Mouse (Mus musculus) embryonic facial prominence, embryonic 13.5 days (tissue): ENCODE measurements around the gene Imp3. TPM values are rescaled to one million over a fixed set of nuclear protein-coding genes. Genes with fewer than 3 reads are reported as not detected.

Experiments
- ATAC-seq: fragments of 200-750 bp; cut with Nextera tagmentation; 2 replicates; pipeline ENCODE4 v1.8.0; 2017; ENCODE audit warnings: low read depth; ENCODE audit not compliant: insufficient number of reproducible peaks, insufficient read depth, low FRiP score, low TSS enrichment
- H3K27ac ChIP-seq: fragments of 300-500 bp; sonication (generic); 2 replicates; pipeline ENCODE4 v1.5.1; 2015; ENCODE audit warnings: moderate library complexity, mild to moderate bottlenecking, inconsistent platforms
- H3K27me3 ChIP-seq: fragments of 300-500 bp; sonication (generic); 2 replicates; pipeline ENCODE4 v1.6.1; 2015; ENCODE audit warnings: mild to moderate bottlenecking, inconsistent platforms
- H3K36me3 ChIP-seq: fragments of 300-500 bp; sonication (generic); 2 replicates; pipeline ENCODE4 v1.6.1; 2015; ENCODE audit warnings: mild to moderate bottlenecking, inconsistent platforms
- H3K4me1 ChIP-seq: fragments of 300-500 bp; sonication (generic); 2 replicates; pipeline ENCODE4 v1.6.1; 2015; ENCODE audit warnings: inconsistent platforms
- H3K4me2 ChIP-seq: fragments of 300-500 bp; sonication (generic); 2 replicates; pipeline ENCODE4 v1.6.1; 2015; ENCODE audit warnings: moderate library complexity, mild to moderate bottlenecking, inconsistent platforms
- H3K4me3 ChIP-seq: fragments of 300-500 bp; sonication (generic); 2 replicates; pipeline ENCODE4 v1.5.1; 2015; ENCODE audit warnings: mild to moderate bottlenecking, inconsistent platforms
- H3K9ac ChIP-seq: fragments of 300-500 bp; sonication (generic); 2 replicates; pipeline ENCODE4 v1.6.1; 2015; ENCODE audit warnings: mild to moderate bottlenecking, inconsistent platforms
- H3K9me3 ChIP-seq: fragments of 300-500 bp; sonication (generic); 2 replicates; pipeline ENCODE4 v1.6.1; 2016; ENCODE audit warnings: inconsistent platforms
- WGBS: fragments of 180-500 bp; shearing (Covaris S2); methylation state at CpG from one replicate; pipeline ENCODE4 v1.1.7; 2015; ENCODE audit warnings: mixed read lengths; 5-methylcytosine and 5-hydroxymethylcytosine counted together
- polyA plus RNA-seq: library from polyadenylated mRNA; unstranded; fragments of >200 nt; fragmentation: Nextera tagmentation; extraction: Ambion mirVana; gene quantifications from 2 replicates; pipeline ENCODE4 v1.2.1, GENCODE M21; 2015

The Imp3 gene
- polyA plus RNA-seq, 1 experiment from 2014 or later: 93.9 TPM

DNA sequence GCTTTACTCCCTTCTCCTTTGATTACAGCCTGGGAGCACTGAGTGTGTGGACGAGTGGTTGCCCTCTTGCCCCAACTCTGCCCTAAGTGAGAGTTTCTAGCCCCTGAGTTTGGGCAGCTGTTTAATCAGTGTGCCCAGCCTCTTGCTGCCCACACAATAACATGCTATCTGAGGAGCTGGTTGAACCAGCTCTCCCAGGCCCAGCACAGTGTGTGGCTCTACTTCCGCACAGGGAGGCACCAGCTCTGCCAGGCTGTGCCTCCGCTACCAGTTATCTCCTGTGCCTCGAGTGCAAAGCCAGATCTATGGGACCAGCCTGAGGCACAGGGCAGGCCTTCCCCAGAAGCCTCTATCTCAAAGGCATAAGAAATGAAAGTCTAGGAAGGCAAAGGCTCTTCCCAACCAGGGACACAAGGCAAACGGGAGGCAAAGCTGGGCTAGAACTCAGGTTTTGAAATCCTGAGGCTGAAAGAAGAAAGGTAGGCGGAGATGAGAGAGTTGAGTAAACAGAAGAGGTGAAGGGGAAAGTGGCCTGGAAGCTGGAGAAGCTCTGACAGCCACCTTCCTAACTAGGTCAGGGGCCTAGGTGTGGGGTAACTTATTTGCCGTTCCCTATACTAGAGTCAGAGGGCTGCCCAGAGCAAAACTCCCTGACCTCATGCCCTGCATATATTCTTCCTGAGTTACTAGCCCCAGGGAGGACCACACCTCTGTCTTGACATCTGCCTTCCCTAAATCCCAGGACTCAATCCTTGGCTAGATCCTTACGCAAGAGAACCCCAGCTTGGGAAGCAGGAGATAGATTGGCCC, 13.2 kb upstream of the Imp3 start:
- Histone ChIP-seq H3K27ac (peak overlapping the region; percentile 48; the same call in 1 of the 2 replicates), H3K9ac (peak overlapping the region; percentile 68), H3K4me2 (peak overlapping the region; percentile 74), H3K4me1 (peaks cover 52% of the 10 kb centered on the region), H3K9me3 (peaks cover 6% of the 10 kb centered on the region; the same call in 1 of the 2 replicates), H3K36me3 (peaks cover 49% of the 10 kb centered on the region), H3K4me3 (peak overlapping the region; percentile 59), H3K27me3 (no peaks in the 10 kb centered on the region)
- ATAC-seq: no peak
- WGBS: 61% methylated on average over 8 of the region's 8 CpGs

DNA sequence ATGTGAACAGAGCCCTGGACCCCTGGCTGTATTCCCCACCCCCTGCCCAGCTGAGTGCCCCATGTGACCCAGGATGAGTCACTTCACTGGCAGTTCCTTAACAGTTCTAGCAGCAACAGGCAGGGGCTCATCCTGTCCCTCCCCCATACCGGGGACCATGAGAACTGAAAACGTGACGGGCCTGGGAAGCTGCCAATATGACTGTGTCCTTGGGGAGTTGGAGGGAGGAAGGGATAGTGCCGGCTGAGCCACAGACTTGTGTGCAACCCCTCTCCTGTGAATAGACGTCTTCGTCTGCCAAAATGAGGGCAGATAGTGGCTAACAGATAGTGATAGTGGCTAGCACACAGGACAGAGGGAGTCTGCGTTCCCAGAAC, 12.6 kb upstream of the Imp3 start:
- H3K9me3 ChIP-seq: peaks cover 6% of the 10 kb centered on the region; the same call in 1 of the 2 replicates
- H3K9ac ChIP-seq: peak overlapping the region; percentile 68
- H3K27ac ChIP-seq: no peak overlapping the region
- peak overlapping the region; percentile 74 for H3K4me2 ChIP-seq
- peaks cover 43% of the 10 kb centered on the region for H3K36me3 ChIP-seq
- no peaks in the 10 kb centered on the region for H3K27me3 ChIP-seq
- ATAC-seq: no peak
- H3K4me1 ChIP-seq: peaks cover 52% of the 10 kb centered on the region
- WGBS: 18% methylated on average over 7 of the region's 7 CpGs
- peak overlapping the region; percentile 59 for H3K4me3 ChIP-seq

DNA sequence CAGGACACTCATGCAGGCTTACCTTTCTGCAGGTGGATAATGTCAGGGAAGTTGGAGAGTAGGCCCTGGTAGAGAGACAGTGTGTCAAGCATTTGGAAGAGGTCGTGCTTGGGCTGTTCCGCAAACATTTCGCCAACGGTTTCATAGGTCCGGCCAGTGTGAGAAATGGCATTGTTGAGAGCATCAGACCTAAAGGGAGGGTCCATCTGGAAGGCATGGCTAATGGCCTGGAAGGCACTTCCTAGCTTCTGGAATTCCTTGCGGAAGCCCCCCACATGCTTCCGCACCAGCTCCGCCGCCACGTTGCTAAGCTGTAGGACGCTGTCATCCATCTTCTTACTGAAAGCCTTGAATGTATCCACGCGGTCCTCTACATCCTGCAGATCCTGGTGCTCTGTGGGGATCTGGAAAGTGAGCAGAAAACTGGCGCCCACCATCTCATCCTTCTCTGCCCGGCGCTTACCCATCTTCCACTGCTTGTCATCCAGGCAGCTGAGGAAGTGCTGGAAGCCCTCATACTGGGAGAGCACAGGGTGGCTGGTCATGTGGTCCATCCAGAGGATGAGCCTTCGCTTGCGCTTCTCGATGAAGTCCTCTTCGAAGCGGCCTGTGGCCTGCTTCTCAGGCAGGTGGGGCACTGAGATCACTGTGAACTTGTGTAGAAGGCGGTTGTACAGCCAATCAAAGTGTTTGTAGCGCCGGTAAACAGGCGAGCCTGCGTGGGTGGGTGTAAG, 11.8 kb upstream of the Imp3 start:
- H3K27ac ChIP-seq: 0 out of 2 replicates have a peak overlapping the region, but pooled peaks have one; percentile 11

DNA sequence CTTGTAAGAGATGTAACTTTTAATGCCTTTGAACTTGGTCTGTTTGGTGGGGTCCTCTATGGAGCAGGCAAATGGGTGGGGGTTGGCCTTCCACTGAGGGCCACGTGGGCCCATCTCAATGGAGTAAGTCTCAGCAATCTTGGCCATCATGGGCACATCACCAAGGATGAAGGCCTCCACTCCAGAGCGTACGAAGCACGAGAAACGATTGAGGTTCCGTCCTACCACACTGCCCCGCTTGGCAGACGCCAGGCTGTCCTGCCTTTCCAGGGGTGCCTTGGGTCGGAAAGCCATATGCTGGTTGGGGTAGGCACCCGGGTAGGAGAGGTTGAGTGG, 11.3 kb upstream of the Imp3 start:
- 96% methylated on average over 10 of the region's 10 CpGs for whole genome bisulfite sequencing

More for the DNA sequence above, 11.8 kb upstream of the Imp3 start:
- Histone ChIP-seq H3K27me3 (no peaks in the 10 kb centered on the region), H3K4me1 (peaks cover 52% of the 10 kb centered on the region), H3K9ac (peak overlapping the region; percentile 68), H3K36me3 (peaks cover 36% of the 10 kb centered on the region), H3K4me2 (peak overlapping the region; percentile 74), H3K4me3 (peak overlapping the region; percentile 59), H3K9me3 (peaks cover 6% of the 10 kb centered on the region; the same call in 1 of the 2 replicates)
- WGBS: 92% methylated on average over 26 of the region's 26 CpGs
- no peak for ATAC-seq

DNA sequence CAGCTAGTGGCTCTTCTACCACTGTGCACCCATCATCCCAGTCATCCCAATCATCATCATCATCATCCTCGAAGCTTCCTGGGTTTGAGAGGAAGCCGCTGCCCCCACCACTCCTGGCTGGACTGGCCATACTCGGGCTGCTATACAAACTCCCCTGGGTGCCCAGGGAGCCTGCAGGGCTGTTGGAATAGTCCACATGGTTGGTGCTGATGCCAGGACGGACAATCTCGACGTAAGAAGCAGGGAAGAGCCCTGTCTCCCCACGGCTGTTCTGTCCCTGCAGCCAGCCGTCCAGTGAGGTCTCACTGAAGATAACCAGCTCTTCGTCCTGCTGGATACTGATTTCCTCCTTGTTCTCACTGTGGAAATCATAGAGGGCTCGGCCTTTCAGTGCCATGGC, 10.9 kb upstream of the Imp3 start:
- peaks cover 52% of the 10 kb centered on the region for H3K4me1 ChIP-seq
- peaks cover 6% of the 10 kb centered on the region; the same call in 1 of the 2 replicates for H3K9me3 ChIP-seq
- peaks cover 27% of the 10 kb centered on the region for H3K36me3 ChIP-seq
- H3K9ac ChIP-seq: peak overlapping the region; percentile 78
- ATAC-seq: no peak
- H3K4me2 ChIP-seq: peak overlapping the region; percentile 74
- 81% methylated on average over 10 of the region's 10 CpGs for WGBS
- H3K27me3 ChIP-seq: no peaks in the 10 kb centered on the region
- H3K27ac ChIP-seq: no peak overlapping the region; the same call in 1 of the 2 replicates
- H3K4me3 ChIP-seq: peak overlapping the region; percentile 59

More for the DNA sequence above, 11.3 kb upstream of the Imp3 start:
- Histone ChIP-seq H3K4me3 (peak overlapping the region; percentile 59), H3K4me2 (peak overlapping the region; percentile 74), H3K27me3 (no peaks in the 10 kb centered on the region), H3K4me1 (peaks cover 52% of the 10 kb centered on the region), H3K9ac (peak overlapping the region; percentile 78), H3K36me3 (peaks cover 31% of the 10 kb centered on the region), H3K9me3 (peaks cover 6% of the 10 kb centered on the region; the same call in 1 of the 2 replicates), H3K27ac (no peak overlapping the region)
- ATAC-seq: no peak

- Histone ChIP-seq H3K27me3 (no peaks in the 10 kb centered on the region), H3K36me3 (peaks cover 17% of the 10 kb centered on the region), H3K4me3 (peak overlapping the region; percentile 59), H3K4me1 (peaks cover 52% of the 10 kb centered on the region), H3K4me2 (peak overlapping the region; percentile 74), H3K9ac (peak overlapping the region; percentile 78), H3K9me3 (no peaks in the 10 kb centered on the region), H3K27ac (peak overlapping the region; percentile 99)
- no peak for ATAC-seq
- under 1% methylated on average over 35 of the region's 35 CpGs for WGBS
Observed at GRCm38 (mm10) chr9:56927191-56928012, 9.9 kb upstream of the Imp3 start.

DNA sequence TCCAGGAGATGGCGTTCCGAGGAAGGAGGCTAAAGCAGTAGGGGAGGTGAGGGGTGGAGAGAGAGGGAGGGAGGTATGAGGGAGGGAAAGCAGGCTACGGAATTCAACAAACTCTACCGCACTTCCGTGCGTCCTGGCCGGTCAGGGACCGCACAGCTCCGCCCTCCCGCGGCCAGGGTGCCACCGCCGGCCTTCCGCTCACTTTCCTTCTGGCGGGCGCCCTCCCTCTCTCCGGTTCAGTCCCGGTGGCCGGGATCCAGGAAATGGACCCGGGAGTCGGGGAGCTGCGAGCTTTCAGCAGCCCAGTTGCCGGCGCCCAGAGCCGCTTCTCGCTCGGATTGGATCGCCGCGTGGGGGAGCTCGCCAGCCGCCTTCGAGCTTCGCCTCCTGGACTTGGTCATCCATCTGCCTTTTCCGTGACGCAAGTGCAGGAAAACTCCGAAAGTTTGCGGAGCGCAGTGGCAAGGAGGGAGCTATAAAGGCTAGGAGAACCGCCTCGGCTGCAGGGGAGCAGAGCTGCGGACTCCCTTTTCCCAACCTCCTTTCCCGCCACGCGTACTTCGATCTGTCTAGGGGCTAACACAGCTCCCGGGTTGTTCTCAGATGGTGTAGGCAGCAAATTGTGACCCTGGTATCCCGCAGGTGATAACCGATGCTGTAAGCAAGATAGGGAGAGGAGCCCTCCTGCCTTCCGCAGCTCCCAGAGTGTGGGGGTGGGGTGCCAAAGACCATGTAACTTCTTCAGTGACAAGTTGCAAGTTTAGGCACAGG, 9.0 kb upstream of the Imp3 start, which contains the start of gene Snx33:
Snx33 (minus strand) TSS at position 331 of the 771 bp plus-strand sequence.
- peak within 1 kb of the TSS; percentile 78 for H3K9ac ChIP-seq
- WGBS: under 1% methylated on average over 50 of the region's 50 CpGs
- peak within 1 kb of the TSS; percentile 99 for H3K27ac ChIP-seq
- H3K27me3 ChIP-seq: no peaks in the 10 kb centered on the region
- H3K4me1 ChIP-seq: peaks cover 46% of the 10 kb centered on the region
- H3K9me3 ChIP-seq: no peaks in the 10 kb centered on the region
- H3K36me3 ChIP-seq: peaks cover 12% of the 10 kb centered on the region
- peak within 1 kb of the TSS; percentile 59 for H3K4me3 ChIP-seq
- H3K4me2 ChIP-seq: peak within 1 kb of the TSS; percentile 74
- ATAC-seq: peak; percentile 83

- no peak overlapping the region for H3K27ac ChIP-seq
- H3K4me1 ChIP-seq: peaks cover 33% of the 10 kb centered on the region
- H3K4me2 ChIP-seq: no peak overlapping the region
- peaks cover 12% of the 10 kb centered on the region for H3K36me3 ChIP-seq
- no peak overlapping the region for H3K9ac ChIP-seq
- H3K9me3 ChIP-seq: no peaks in the 10 kb centered on the region
- H3K27me3 ChIP-seq: no peaks in the 10 kb centered on the region
- 67% methylated on average over 4 of the region's 4 CpGs for WGBS
- ATAC-seq: no peak
- H3K4me3 ChIP-seq: no peak overlapping the region
Observed at GRCm38 (mm10) chr9:56929496-56929895, 7.8 kb upstream of the Imp3 start.

DNA sequence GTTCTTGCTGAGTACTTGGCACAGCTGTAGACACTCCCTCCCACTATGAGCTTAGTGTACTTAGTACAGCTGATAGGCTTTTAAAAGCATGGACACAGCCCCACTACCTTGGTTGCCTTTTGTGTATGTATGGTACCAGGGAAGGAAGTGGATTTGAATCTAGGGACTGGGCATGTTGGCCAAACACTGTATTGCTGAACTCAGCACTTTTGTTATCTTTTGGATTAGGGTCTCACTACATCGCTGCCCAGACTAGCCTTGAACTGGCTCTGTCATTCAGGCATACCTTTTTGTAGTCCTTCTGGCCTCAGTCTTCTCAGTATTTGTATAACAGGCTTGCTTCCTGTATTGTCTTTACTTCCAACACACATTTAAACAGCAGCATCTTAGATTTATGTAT, 6.7 kb upstream of the Imp3 start:
- Histone ChIP-seq H3K9ac (no peak overlapping the region), H3K4me1 (peaks cover 23% of the 10 kb centered on the region), H3K27ac (no peak overlapping the region), H3K36me3 (peaks cover 6% of the 10 kb centered on the region), H3K9me3 (no peaks in the 10 kb centered on the region), H3K27me3 (no peaks in the 10 kb centered on the region), H3K4me2 (no peak overlapping the region), H3K4me3 (no peak overlapping the region)
- no peak for ATAC-seq
- WGBS: 68% methylated on average over 1 of the region's 1 CpGs

GRCm38 (mm10) chr9:56936861-56937222, 433 bp upstream of the Imp3 start:
- ATAC-seq: no peak
- no peaks in the 10 kb centered on the region for H3K9me3 ChIP-seq
- H3K4me2 ChIP-seq: peak overlapping the region; percentile 66
- no peak overlapping the region for H3K27ac ChIP-seq
- H3K9ac ChIP-seq: 0 out of 2 replicates have a peak overlapping the region, but pooled peaks have one; percentile 0
- H3K4me1 ChIP-seq: peaks cover 13% of the 10 kb centered on the region
- WGBS: 16% methylated on average over 6 of the region's 6 CpGs
- no peaks in the 10 kb centered on the region for H3K27me3 ChIP-seq
- H3K36me3 ChIP-seq: no peaks in the 10 kb centered on the region
- H3K4me3 ChIP-seq: peak overlapping the region; percentile 82
